Mouse (Mus musculus): Measurements from ENCODE around the gene Ubl3.

Ubl3 gene

DNA sequence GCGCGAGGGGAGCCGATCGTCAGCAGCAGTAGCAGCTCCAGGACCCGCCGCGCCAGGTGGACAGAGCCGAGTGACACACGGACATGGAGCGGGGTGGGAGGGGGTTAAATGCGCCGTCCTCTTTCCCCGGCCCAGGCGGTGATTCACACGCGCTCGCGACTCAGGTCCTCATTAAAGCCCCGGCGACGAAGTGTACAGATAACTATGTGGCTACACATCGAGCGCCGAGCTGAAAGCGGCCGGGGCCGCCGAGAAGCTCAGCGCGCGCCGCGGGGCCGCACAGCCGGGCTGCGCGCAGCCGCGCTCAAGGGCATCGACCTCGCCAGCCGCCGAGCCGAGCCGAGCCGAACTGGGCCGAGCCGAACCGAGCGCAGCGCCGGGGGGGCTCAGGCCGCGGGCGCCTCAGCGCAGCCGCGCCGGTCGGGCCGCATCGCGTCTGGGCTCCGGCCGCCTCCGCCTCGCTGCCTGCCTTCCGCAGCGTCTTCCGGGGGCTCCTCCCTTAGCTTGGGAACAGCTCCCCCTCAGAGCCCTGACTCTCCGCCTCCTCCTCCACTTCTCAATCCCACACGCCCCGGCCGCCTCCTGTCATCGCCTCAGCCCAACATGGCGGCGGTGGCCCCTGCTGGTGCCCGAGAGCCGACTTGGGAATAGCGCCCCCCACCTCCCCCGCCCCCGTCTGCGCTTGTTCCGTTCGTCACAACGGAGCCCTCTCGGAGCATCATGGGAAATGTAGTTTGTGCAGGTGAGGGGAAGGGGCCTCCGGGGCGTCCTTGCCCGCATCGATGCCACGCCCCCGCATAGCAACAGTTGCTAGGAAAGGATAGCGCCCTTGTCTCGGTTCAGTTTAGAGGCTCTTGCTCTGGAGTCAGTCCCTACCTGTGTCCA, at the start of gene Ubl3:
Gene Ubl3 (minus strand): TSS at position 603 of the 885 bp plus-strand sequence.
- DNase-seq, result peak; percentile 92 to 96

DNA sequence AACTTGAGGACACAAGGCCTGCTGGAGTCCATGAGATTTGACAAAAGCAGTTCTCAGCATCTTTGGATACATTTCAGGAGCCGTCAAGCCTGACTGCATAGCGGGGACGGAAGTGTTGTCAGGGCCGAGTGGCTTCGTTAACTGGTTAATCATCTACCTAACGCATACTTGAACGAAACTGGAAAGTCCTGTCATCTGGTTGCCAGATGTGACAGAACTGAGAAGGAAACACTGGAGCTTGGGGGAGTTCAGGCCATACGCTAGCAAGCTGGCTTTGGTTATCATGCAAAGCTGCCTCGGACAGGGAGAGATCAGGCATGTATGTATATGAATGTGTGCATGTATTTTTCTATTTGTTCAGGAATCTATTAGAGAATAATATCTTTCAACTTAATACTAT, 45.8 kb upstream of the Ubl3 start:
- peak; percentile 65 to 81 for DNase-seq

DNA sequence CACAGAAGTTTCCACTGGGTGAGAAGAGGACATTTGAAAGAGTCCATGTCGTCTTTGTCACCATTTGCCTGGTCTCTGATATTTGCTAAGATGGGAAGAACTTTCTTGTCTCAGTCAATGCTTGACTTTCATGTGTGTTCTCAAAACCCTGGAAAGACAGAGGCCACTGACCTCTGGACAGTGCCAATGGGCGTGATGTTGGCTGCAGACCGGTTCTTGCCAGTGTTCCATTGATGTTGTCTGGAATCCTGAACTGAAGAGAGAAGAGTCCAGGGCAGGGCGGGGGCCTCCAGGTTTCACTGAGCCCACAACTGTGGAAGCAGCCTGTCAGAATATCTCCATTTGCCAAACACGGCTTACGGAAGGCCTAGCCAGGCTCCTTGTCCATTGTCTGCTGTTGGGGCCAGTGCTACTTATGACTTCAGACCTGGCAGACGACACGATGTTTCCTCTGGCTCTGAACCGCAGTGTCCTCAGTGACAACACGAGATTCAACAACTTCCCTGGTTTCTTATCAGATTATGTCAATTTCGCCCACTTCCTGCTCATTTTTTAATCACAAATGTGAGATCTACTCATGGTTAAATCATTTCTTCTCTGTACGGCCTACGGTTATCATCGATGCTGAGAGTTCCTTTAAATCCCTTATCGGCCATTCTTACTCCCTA, 43.6 kb upstream of the Ubl3 start:
- DNase-seq, result peak; percentile 23 to 45

DNA sequence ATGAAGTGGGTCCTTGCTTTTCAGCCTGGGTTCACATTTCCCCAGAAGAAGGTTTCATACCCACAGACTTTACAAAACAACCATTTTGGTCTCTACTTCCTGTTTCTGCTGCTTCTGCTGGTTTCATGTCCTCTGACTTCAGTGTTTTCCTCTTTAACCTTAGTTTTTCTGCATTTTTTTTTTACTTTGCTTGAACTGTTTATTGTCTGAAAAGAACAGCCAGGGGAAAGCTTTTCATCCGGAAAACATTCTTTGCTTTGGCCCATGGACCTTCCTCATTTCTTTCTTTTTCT, 42.8 kb upstream of the Ubl3 start:
- no peak for DNase-seq

DNA sequence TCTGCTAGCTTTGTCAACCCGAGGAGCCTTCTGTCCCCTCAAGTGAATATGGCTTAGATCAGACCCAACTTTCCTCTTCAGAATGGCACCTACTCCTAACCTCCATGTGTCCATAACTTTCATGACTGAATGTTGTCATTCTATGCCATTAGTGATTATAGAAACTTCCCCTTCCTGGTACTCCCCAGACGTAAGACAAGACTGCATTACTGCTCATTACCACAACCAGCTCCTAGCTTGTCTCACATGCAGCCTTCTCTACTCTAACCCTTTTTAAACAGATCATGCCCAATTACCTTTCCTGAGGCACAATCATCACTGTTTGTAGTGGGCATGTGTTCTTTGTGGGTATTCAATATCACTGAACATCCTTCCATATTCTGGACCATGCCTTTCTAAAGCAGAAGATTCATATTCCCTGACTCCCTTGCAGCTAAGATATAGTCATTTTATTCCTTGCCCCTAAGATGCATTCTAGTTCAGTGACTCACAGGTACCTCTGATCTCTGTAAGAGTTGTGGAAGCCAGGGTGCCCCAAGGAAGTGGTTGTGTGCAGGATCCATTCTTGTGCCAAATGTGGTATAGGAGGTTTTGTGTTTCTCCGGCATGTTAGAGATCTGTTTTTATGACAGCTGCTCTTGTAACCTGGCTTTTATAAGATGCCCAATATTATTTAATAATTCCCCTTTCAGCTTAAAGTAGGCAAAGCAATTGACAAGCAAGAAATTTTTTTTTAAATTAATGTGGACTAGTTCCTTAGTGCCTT, 42.3 kb upstream of the Ubl3 start:
- no peak for DNase-seq

DNA sequence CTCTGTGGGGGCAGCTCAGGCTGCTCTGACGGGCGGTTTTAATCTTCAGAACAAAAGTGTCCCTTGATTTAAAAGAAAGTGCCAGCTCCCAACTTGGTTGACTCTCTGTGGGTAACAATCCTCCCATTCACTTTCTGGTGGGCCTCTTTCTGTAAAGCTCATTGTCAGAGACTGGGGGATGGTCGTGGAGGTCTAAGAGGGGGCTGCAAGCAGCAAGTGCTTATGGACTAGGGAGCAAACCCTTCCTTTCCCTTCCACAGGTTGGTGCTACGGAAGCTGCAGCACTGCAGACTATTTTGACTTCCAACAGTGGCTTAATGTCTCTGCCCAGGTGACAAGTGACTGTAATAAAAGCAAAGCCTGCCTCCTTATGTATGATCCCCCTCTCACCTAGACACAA, 41.0 kb upstream of the Ubl3 start:
- no peak for DNase-seq

DNA sequence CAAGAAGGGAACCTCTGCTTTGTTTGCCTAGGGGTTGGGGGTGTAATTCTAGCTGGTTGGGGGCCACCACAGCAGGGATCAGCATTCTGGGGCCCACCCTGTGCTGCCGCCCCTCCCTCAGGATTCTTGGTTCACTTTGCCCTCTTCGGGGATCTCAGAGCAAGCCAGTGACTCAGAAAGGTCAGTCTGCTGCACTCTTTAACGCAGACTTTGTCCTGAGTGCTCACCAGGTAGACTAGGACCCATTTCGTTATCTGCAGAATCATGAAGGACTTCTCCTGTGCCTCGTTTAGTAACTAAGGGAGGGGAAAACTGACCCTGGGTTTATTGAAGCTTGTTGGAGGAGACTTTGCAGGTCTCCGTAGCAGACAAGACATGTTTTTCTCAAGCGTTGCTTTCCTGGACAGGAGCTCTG, 38.9 kb upstream of the Ubl3 start:
- no peak for DNase-seq

DNA sequence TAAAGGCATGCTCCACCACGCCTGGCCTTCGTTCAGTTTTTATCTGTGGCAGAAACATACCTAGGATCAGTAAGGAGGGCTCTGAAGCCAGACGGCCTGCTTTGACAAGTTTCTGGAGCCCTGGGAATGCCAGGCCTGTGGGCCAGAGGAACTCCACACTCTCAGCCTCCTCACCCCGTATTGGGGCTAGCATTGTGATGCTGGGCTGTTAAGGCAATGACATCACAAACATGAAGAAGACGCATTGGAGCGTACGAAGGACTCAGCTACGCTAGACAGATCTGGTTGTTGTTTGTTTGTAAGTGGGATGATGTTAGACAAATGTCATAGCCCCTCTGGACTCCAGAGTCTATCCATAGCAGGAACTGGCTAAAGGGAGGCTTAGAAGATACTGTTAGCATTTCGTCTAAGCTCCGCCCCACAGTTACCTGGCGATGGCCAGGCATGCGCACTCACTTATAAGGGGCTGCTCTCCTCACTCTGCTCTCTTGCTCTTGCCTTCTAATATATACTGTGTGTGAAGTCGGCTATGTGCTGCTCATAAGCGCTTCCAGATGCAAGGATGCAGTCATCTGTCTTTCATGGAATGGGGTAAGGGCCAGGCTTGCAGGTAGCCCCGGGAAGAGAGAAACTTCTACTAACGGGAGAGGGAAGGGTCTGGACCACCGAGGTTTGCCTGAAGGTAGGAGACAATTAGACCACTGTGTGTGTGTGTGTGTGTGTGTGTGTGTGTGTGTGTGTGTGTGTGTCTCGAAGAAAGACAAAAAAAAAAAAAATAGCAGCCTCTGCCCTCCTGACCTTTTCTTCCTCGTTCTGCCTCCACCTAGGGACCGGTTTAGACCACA, 38.2 kb upstream of the Ubl3 start:
- no peak for DNase-seq

DNA sequence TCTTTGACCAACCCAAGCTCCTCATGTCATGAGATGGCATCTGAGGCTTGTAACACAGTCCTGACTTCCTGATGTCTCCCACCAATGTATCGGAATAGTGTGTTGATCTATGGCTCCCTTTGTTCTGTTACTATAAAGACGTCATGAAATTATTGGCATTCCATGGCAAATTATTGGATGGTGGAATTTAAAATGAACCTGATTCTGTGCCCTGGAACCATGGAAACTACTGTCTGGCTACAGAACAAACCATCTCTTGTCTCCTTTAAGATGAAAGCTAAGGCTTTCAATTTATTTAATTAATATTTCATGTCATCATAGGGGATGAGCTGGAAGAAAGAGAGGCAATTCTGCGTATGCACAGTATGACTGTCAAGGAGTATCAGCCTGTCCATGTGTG, 36.4 kb upstream of the Ubl3 start:
- DNase-seq, result no peak

DNA sequence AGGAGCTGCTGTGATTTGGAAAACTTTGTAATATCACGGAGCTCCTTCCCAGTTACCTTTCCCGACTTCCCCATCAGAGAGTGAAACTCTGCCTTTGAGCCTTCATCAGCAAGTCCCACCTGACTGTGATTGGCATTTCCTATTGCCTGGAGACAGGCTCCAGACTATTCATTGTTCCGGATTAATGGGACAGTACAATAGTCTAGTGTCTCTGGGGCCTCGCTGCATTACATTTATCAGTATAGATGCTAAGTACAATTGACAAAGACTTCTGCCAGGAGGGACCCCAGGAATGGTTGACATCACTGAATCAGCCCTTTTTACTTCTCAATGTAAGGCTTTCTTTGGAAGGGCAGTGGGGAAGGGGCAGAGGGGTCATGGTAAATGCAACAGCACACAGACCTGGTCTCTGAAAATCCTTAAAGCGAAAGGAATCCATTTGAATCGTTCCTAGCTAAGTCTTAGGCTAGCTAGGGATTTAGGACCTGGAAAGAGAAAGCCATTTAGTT, 35.6 kb upstream of the Ubl3 start:
- DNase-seq, result no peak

DNA sequence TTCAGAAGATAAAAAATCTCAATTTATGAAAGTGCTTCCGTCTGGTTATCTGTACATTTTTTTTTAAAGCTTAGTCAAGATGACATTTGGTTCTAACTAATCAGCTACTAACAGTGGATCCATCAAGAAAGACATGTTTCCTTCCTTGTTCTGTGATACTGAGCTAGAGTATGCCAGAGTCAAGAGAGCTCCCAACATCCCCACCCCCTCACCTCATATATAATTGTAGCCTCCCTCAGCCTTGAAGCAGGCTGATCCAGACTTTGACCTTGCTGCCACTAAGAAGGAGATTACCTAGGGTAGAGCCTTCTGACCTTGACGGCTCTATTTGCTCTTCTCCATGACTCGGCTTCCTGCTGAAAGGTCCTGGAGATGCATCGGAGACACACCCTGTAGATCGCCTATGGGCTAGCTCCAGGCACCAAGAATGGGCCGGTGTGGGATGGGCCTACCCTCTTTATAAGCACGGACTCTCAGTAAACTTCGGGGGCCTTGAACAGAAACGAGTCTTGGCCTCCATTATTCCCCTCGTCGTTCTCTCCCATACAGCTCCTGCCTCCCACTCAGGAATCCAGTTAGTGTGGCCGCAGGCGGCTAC, 27.9 kb upstream of the Ubl3 start:
- no peak for DNase-seq

DNA sequence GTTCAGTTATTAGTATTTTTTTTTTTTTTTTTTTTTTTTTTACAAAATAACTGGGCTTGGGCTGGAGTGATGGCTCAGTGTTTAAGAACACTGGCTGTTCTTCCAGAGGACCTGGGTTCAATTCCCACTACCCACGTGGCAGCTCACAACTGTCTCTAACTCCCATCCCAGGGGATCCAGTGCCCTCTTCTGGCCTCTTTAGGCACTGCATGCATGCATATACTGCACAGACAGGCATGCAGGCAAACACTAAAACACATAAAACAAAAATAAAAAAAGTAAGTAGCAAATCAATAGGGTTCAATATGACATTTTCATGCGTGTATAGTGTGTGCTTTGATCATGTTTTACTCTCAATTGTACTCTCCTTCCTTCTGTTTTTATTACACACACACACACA, 26.6 kb upstream of the Ubl3 start:
- no peak for DNase-seq

DNA sequence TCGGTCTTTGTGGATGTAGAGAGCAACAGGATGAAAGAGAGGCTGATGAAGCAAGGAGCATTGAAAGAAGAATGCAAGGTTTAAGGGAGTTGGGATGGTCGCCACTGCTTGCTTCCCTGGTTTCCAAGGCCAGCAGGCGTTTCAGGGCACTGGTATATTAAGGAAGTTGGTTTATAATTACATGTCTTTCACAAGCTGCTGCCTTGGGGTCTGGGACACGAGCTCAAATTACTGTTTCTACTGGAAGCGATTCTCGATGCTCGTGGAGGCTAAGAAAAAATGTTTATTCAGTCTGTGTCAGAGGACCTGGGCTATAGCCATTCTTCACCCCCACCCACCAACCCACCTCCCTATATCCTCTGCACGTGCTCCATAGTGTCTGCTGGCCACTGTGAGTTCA, 25.8 kb upstream of the Ubl3 start:
- DNase-seq, result no peak

DNA sequence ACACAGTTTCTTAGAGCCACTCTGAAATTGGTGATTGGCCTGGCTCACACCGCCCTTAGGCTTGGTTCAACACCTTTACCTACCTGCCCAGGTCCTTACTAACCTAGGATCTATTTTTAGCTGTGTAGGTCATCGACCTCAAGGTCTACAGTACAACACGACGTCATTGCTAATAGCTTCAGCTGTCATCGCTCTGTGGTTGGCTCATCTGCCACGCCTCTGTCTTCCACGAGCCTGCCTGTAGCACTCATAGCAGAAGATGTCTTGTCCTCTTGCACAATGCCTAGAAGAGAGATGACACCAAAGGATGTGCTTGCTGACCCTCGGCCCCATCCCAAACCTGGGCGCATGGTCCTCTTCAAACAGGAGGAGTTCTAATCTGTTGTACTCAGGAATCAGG, 24.7 kb upstream of the Ubl3 start:
- DNase-seq, result no peak

DNA sequence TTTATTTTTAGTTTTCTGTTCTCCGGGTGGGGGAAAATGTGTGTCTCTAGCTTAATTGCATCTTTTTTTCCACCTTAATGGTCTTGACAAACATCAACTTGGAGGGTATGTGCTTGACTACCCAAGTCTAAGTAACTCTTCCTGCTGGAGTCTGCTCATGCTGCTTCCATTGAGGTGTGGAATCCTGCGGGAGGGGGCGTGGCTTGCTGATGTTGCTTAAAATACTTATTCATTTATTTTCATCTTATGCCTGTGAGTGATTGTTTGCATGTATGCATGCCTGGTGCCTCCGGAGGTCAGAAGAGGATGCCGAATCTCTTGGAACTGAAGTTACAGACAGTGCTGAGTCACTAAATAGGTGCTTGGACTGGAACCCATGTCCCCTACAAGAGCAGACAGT, 22.6 kb upstream of the Ubl3 start:
- no peak for DNase-seq

DNA sequence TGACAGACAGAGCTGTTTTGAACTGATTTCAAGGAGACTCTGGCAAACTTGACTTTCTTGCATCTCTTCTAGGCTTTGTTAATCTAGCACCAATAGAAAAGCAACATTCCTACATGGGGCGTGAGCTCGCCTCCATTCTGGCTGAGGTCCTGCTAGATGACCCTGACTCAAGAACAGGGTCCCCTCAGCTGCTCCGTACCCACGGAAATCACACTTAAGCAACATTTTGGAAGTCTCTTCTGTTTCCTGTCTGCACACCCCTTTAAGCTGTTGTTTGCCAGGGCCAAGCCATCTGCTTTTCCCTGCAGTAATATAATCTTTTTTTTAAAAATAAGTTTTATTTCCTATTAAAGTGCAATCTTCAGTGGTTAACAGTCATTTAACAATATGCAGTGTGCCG, 20.1 kb upstream of the Ubl3 start:
- no peak for DNase-seq

DNA sequence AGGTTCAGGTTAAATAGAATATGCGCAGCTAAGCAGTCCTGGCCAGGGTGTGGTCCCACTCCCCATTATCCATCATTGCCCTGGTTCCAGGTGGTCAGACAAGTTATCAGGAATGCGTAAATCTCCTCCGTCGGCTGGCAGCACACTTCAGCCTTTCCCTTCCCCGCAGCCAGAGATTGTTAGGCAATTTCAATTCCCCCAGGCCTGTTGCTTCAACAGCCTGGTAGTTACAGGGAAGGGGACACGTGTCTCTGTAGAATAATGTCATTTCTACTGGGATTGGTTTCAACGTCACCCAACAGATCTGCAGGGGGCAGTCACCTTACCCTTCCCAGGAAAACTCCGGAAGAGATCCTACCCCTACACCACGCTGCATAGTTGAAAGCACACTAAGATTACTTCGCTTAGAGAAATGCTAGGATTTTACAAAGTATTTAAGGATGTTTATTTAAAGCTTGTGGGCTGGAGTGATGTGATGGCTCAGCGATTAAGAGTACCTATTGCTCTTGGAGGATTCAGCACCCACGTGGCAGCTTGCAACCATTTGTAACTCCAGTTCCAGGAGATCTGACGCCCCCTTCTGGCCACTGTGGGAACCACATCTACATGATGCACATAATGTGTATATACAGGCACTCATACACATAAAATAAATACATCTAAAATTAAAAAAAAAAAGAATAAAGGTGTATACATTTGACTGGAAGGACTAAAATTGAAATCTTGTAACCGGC, 18.1 kb upstream of the Ubl3 start:
- DNase-seq, result no peak

DNA sequence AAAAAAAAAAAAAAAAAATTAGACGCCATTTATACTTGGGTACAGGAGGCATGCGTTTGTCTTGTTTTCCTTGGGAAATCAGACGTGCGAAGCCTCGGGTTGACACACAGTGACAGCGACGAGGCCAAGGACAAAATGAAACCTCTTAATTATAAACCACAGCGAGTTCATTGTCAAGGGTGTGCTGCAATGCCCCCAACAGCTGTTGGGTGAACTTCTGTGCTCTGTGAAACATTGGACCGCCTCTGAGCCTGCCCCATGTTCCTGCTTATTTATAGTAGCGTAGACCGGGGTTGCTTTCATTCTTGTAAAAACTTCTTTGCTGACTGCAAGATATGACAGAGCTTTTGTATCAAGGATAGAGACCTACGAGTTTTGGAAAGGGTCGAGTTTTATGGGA, 16.9 kb upstream of the Ubl3 start:
- DNase-seq, result peak; percentile 45 to 69

DNA sequence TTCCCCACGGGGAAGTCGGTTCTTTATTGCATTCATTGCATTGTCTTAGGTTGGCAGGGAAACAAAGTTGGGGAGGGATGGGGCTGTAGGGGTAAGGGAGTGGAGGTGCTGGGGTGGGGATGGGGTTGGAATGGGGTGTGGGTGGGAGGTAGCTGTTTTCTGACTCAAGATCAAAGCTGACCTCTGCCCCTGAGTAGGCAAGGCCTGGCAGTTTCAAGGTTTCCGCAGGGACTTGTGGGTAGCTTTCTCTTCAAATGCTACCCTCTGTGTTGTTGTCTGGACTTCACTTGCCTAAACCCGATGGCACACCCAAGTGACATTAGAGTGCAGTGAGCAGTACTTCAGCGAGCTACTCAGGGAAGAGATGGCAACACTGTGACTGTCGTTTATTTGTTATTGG, 13.0 kb upstream of the Ubl3 start:
- no peak for DNase-seq

DNA sequence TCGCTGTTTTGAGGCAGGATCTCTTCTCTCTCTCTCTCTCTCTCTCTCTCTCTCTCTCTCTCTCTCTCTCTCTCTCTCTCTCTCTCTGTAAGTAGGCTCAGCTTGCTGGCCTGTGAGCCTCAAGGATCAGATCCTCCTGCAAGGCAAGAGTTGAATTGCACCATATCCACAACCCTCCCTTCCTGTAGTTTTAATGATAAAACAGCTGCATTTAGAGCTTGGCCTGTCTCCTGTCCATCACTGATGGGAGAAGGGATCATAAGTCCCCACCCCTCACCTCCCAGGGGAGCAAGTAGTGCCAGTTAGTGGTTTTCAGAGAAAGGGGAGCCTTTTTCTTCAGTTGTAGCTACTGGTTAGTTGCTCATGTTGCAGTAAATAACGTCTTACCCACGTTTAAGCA, 11.5 kb upstream of the Ubl3 start:
- DNase-seq, result no peak

DNA sequence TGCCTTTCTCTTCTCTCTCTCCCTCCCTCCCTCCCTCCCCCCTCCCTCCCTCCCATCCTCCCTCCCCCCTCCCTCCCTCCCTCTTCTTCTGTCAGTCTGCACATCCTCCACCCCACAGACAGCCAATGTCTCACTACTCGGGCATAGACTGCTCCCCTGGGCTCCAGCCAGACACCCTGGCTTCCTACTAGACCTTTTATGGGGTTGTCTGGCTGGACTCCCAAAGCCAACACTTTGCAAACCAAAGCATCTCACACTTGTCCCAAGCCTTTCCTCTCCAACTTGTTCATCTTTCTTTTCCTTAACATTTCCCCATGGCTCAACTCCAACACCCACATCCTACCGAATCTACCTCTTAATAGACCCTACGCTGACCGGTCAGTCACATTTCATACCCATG, 10.7 kb upstream of the Ubl3 start:
- DNase-seq, result peak; percentile 56 to 69

DNA sequence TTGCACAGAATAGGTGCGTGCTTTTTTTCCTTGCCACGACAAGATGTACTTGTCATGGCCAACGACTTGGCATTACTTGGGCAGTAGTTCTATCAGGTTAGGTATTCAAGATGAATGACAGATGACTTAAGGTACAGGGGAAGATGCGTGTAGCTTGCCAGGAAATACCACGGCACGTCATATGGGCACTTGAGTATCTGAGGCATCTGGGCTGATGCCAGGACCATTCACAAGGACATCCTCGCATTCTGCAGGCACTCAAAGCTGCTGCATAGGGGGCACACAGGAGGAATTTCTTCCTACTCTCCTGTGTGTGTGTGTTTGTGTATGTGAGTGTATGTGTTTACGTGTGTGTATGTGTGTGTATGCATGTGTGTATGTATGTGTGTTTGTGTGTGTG, 9.6 kb upstream of the Ubl3 start:
- DNase-seq, result no peak

Measured in kidney, postnatal 25 days (tissue).